Comparison of ENCODE assay signal across 27 mouse cellular contexts in genomic region chr16:88751535-88751934, GRCm38 (mm10). TPM values are rescaled to one million over a fixed set of nuclear protein-coding genes. Genes with fewer than 3 reads are reported as not detected.
"Had no signal": no experiment of that assay in that cellular context is flagged by ENCODE, and none has a peak within 500 bp of the region (broad histone marks: within the 10 kb centered on the region; RNA-seq: fewer than 3 reads in every experiment).

Gene Krtap13, minus strand, starts transcription at chr16:88751635.

RNA-seq across cellular contexts. Expression of gene Krtap13, which starts in this region (rescaled TPM):
- polyA plus RNA-seq: heart, embryonic 10.5 days; heart, embryonic 11.5 days; heart, embryonic 12.5 days; heart, embryonic 13.5 days; heart, embryonic 14.5 days; heart, embryonic 15.5 days; heart, embryonic 16.5 days; heart, postnatal 0 days; hindbrain, embryonic 10.5 days; hindbrain, embryonic 11.5 days; hindbrain, embryonic 12.5 days; hindbrain, embryonic 13.5 days; hindbrain, embryonic 14.5 days; hindbrain, embryonic 15.5 days; hindbrain, embryonic 16.5 days; hindbrain, postnatal 0 days; inflammation-experienced regulatory T-cells, adult 6 months; intestine, embryonic 14.5 days; intestine, embryonic 15.5 days; intestine, embryonic 16.5 days; intestine, postnatal 0 days; kidney, adult 2 months; kidney, embryonic 14.5 days; kidney, embryonic 15.5 days; kidney, embryonic 16.5 days; kidney, postnatal 0 days; large intestine, adult 2 months had no signal
